Mouse (Mus musculus) naive thymus-derived CD4-positive, alpha-beta T cell, adult 2 months (primary cell): ENCODE data around the gene Limd1.
A peak's percentile ranks its signal among the peaks of the same experiment; 100 is the strongest.

Source experiments
- DNase-seq: peaks from one replicate; pipeline ENCODE4 v3.0.0-alpha.2; 2011; ENCODE audit warnings: low read depth

Gene Limd1

DNA sequence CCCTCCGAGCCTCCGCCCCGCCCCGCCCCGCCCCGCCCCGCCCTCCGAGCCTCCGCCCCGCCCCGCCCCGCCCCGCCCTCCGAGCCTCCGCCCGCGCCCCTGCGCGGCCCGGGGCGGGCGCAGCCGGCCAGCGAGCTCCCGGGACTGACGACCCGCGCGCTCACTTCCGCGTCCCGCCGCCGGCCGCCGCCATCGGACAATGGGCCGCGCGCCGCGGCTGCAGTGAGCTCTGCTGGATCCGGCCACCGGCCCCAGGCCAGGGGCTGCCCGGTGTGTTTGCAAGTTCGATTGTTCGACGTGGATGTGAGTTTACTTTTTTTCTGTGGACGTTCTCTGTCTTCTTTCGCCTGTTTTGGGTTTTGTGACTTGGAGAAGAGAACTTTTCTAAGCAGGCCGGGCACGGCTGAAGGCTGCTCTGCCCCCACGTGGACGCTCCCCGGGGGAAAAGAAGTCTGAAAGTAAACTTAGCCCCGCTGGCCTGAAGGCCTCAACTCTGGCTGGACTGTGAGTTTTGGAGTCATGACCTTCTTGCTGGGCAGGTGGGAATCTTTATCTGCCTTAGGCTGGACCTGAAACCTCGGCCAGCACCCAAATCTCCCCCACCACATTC, at the start of gene Limd1:
Limd1 (plus strand) TSS at position 121 of the 610 bp plus-strand sequence.
- DNase-seq = peak; percentile 80

DNA sequence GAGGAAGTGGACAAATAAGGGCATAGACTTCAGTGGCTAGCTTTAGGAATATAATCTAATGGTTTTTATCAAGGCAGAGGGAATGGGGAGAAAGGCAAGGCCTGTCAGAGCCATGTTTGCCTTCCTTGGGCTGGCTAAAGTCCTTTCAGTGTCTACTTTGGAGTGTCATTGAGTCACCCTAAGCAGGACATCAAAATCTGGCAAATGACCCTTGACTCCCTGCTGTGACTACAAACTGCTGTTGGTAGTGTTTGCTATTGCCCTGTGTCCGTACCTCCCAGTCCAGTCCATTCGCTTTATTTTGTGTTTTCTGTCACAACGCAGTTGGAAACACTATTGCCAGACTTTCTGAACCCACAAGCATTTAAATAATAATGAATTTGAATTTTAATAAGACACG, 48.6 kb upstream of the Limd1 start:
- no peak for DNase-seq

DNA sequence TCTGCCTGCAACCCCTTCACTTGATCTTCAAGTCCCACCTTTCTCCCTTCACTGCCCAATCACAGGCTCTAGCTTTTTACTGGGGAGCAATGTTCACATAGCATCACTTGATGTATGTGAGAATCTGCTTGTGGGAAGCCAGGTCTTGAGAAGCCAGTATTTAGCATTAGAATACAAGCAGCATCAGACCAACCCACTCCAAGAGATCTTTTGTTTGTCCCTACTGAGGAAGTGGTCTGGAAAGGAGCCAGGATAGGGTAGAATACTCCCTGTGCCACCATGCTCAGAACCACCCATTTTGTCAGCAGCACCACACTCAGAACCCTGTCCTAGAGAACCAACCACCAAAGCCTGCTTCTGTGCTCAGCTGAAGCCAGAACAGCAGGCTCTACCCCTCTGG, 47.5 kb upstream of the Limd1 start:
- DNase-seq = peak; percentile 9

DNA sequence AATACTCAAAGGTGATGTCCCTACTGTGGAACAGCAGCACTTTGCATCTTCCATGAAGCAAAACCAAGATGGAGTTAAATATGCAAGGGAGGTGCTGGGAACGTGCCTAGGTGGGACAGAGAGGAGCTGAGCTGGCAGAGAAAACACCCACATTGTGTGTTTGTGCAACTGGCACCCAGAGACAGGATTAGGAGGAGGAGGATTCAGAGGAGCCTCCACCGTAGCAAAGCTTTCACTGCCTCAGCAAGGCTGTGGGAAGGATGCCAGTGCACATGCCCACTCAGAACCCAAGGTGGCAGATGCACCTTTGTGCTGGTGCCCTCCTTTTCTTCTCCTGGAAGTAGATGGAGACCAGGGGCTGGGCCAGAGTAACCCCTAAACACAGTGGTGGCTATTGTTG, 40.3 kb upstream of the Limd1 start:
- DNase-seq = no peak

DNA sequence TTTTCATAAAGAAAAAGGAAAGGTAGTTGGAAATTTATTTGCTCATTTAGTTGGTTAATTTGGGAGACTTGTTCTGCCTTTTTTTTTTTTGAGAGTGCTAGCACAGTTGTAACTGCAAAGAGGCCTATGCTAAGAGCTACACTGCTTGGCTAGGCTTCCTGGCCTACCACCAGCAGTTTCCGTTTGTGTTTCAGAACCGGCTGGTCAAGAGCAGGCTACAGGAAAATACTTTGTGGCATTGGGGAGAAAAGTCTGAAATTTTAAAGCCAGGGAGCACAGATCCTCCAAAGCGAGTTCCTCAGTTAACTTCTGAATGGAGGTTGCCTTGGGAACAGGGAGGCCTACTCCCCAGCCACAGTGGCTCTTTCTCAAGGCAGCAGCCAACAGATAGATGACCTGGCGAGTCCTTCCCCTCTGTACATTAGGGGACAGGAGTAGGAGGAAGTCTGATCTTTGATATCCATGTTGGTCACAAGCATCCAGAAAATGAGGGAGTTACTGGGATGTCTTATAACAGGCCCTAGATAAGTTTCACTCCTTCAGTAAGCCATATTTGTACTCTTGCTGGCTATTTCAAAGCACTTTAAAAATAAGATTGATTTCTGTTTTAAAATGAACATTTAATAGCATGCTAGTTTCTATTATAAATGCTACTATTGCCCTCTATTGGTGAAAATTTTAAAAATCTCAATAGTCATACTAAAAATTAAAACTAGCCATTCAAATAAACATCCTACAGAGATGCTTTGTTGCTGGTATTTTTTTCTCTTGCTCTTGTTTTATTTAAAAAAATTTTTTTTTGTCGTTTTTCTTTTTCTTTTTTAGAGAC, 38.1 kb upstream of the Limd1 start:
- peak; percentile 8 for DNase-seq

DNA sequence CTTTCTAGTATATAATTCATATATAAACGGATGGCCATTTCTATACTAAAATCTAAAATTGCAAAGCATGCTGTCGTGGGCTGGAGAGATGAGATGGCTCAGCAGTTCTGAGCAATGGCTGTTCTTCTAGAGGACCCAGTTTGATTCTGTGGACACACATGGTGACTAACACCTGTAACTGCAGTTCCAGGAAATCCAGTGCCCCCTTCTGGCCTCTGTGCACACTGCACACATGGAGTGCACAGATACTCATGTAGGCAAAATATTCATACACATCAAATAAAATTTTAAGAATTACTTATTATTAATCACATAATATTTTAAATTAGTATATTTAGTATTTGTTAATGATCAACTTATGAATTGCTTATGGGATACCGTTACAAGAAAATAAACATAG, 31.4 kb upstream of the Limd1 start:
- DNase-seq = peak; percentile 41

DNA sequence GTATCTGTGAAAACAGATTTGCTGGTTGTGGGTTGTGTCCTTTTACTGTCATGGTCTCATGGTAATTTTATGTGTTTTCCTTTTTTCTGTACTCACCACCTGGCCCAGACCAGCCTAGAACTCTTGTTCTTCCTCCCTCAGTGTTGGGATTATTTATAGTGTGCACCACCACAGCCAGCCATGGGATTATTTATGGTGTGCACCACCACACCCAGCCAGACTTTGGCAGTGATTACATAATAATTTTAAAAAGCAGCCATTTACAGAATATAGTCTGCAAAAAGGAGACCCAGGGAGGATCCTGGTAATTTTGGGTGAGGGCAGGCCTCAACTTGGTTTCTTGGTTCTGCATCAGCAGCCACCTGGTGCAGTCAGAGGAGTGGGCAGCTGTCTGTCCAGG, 29.9 kb upstream of the Limd1 start:
- no peak for DNase-seq

DNA sequence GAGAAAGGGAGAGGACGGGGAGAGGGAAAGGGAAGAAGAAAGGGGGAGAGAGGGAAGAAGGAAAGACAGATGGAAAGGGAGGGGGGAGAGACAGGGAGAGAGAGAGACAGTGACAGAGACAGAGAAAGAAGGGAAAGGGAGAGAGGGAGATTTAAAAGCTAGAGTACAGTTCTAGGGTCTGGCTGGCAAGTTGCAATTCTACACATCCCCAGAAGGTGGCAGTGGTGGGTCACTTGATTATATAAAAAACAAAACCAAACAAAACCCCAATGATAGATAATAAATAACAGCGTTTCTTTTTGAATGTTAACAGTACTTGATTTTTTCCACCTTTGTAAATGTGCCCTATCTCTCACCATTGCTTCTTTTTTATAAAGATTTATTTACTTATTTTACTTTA, 28.3 kb upstream of the Limd1 start:
- peak; percentile 80 for DNase-seq

DNA sequence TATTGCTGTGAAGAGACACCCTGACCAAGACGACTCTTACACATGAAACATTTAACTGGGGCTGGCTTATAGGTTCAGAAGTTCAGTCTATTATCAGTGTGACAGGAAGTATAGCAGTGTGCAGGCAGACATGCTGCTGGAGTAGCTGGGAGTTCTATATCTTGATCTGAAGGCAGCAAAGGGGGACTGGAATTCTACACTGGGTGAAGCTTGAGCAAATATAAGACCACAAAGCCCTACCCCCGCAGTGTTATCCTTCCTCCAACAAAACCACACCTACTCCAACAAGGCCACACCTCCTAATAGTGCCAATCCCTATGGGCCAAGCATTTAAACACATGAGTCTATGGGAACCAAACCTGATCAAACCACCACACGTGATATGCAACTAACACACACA, 26.7 kb upstream of the Limd1 start:
- DNase-seq = no peak

DNA sequence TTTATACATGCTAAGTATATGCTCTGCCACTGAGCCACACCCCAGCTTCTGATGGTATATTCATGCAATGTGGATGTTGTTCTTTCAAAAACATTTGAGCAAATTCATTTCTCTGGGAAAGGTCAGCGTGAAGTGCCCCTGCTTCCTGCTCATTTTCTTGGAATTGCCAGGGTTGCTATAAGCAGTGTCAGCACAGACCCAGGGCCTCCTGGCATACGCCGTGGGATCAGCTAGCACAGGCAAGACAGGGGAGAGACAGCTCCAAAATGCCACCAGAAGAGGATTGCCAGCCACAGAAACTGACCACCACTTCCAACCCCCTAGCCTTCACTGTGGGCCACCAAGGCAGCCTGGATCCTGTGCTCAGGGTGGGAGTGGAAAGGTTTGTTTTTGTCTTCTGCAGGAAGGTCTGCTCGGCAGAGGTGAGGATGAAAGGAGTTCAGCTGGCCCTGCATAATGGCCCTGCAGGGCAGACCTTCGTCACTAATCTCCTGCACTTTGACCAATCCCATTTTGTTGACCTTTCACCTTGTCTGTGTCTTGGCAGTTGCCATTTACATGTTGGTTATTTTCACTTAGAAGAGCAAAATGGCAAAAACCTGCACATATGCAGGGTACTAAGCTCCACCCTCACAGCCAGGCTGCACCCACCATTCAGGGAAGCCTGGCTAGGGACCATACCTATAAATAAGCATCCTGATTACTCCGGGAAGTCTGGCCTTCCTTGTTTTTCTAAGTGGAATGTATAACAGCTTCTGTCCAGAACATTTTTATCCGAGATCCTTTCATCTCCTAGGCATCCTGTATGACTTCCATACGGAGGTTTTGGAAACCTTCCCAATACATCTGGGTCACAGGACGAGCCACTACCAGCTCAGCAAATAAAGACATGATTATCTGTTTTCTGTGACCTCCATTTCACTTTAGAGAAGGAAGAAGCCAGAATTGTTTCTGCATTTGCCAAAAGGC, 21.6 kb upstream of the Limd1 start:
- DNase-seq = no peak

DNA sequence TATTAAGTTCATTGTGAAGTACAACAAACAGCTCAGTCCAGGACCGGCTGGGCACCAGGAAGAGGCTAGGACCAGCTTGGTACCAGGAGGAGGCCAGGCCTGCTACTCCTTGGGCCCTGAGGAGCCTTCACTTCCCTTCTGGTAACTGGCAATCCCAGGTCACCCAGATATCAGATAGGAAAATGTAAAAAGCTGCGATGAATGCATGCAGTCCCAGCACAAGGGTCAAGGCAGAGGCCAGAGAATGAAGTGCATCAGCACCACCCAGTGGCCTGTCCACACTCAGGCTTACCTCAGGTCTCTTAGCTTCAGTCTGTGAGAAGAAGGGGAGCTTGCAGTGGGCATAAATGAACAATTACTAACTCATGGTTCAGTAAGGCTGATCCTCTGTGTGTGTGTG, 20.9 kb upstream of the Limd1 start:
- DNase-seq = no peak

DNA sequence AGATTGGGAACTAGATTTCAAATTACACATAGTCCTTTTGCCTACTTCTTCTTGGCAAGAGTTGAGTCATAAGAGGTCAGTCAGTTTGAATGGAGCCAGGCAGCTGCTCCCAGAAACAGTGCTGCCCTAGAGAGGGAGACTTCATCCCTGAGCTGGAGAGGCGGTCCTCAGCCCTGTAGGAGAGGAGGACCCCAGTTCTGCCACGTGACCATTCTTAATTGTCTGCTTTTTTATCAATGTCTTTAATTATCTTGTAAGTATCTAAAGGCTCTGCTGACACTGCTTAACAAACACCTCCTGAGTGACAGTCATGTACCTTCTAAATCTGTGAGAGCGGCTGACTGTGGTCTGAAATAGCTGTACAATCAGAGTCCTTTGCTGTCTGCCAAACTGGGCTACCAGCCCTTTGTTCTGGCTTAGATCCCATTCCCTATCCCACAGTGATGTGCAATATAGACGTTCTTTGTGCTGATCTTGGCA, 11.3 kb upstream of the Limd1 start:
- DNase-seq = no peak

DNA sequence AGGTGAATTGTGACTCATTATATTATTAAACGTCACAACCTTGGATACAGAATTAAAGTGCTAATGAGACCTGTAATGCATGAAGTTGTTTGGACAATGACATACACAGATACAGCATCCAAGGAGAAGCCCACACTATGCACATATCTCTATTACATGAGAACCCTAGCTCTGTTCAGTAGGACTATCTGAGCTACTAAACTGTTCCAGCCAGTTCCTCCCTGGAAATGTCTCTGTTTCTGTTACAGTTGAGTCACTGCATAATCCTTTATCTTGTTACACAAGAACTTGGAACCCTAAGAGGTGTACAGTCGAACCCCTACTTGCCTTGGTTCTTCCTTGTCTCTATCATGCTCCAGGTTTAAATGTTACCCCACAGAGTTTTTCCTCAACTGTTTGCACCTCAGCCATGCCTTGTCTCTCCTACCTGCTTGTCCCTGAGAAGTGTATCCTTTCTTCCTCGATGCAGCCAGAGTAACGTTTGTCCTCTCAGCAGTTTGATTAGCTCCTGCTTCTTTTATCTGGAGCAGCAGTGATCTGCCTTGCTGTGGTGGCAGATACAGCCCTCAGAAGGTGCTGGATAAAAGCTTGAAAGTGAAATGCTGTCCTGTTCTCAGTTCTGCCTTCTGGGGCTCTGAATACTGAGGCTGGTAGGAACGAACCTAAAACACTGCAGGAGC, 10.0 kb upstream of the Limd1 start:
- no peak for DNase-seq

DNA sequence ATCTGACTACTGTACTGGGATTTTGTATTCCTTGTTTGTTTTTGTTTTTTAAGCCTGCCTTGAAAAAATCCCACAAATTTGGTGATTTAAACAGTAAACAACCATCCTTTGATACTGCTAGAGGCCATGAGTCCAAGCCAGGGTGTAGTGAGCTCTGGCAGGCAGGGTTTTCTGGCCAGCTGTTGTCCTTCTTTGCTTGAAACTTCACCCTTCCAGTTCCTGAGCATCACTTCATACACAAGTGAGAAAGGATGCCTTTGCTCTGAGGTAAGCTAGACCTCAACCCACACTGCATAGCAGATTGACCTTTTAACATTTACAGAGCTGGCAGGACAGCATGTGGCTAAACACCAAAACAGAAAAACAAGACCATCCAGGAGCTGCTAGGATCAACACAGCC, 9.4 kb upstream of the Limd1 start:
- no peak for DNase-seq

DNA sequence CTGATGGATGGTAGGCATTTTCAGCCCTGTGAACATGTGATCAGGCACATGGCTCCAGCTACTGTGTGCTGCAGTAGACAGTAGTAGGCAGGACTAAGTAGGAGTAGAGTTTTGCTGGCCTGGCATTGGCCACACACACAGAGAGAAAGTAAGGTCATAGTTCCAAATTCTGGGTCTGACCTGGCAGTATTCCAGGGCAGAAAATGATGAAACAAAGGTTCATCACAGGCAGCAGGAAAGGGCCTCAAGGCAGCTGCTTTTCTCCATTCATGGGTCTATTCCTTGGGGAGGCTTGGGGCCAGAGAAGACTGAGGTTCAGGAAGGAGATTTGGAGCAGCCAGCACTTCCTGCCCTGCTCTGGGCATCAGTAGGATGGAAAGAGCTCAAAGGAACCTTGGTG, 5.1 kb upstream of the Limd1 start:
- no peak for DNase-seq

DNA sequence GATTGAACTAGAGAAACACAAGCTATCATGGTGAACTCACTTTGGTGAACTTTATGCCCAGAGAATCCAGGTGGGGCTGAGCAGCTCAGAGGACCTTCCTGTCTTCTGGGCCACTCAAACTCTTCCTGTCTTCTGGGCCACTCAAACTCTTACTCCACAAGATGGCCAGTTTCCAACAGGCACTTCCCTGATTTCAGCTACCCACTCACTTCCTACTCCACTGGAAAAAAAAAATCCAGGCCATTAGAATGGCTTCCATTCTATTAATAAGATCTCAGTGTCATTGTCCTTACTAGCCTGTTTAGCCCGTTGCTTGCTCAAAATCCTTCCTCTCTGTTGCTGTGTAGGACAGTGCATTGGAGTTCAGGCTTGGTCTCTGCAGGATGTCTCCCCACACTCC, 2.9 kb upstream of the Limd1 start:
- no peak for DNase-seq

DNA sequence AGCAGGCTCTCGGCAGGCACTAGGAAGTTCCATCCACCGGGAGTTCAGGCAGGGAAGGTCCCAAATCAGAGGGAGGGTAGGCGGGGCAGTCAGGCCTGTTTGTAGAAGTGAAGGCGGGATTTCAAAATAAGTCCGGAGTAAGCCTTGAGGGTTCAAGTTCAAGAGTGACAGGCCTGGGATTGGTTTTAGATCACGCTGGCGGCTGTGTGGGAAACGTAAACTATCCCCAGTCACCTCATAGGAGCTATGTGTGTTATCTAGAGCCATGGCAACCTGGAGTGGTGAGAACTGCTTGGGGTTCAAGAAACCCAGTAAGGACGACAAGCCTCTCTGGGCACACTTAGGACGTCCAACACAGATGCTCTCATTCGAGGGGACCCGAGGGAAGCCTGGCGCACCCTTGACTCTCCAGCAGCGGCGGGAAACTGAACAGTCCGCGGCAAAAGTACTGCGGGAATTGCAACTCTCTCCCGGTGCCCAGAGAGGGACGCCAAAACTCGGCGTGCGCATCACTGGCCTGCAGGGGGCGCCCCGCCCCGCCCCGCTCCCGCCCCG, 398 bp upstream of the Limd1 start:
- DNase-seq = peak; percentile 77

DNA sequence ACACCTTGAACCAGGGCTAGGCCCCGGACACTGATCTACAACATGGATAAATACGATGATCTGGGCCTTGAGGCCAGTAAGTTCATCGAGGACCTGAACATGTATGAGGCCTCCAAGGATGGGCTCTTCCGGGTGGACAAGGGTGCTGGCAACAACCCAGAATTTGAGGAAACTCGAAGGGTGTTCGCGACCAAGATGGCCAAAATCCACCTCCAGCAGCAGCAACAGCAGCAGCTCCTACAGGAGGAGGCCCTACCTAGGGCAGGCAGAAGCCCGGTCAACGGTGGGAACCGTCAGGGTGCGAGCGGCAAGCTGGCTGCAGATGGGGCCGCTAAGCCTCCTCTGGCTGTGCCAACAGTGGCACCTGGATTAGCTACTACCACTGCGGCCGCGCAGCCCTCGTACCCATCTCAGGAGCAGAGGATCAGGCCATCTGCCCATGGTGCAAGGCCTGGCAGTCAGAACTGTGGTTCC, 727 bp downstream of the Limd1 start:
- DNase-seq = no peak

DNA sequence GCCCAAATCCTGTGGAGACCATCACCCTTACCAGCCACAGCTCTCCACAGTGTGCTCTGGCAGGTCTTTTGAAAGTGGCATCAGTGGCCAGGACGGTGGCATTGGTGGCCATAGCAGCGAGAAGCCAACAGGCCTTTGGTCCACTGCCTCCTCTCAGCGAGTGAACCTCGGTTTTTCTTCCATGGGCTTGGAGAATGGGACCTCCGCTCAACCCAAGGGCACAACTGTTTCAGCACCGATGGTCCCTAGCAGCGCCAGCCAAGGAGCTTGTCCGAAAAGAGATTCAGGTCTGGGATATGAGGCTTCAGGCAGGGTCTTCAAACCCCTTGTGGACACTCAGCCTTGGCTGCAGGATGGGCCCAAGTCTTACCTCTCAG, 1.4 kb downstream of the Limd1 start:
- DNase-seq = no peak

DNA sequence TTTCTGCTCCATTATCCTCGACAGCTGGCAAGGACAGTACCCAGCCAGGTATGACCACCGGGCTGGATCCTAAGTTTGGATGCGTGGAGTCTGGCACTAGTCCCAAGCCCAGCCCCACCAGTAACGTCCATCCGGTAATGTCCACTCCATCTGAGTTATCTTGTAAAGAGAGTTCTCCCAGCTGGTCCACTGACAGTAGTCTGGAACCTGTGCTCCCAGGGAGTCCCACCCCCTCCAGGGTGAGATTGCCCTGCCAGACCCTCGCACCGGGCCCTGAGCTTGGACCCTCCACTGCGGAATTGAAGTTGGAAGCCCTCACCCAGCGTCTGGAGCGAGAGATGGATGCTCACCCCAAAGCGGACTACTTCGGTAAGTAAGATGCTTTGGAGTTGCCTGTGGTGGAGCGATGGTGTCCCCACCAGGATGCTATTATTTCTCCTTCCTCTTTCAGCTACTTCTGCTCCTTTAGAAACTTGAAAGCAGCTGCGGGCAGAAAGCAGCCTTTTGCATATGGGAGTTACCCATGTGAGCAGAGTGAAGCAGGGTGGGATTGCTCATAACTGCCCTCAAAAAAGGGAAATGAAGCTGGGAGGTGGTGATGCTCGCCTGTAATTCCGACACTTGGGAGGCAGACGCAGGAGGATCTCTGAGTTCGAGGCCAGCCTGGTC, 1.9 kb downstream of the Limd1 start:
- DNase-seq = peak; percentile 41

DNA sequence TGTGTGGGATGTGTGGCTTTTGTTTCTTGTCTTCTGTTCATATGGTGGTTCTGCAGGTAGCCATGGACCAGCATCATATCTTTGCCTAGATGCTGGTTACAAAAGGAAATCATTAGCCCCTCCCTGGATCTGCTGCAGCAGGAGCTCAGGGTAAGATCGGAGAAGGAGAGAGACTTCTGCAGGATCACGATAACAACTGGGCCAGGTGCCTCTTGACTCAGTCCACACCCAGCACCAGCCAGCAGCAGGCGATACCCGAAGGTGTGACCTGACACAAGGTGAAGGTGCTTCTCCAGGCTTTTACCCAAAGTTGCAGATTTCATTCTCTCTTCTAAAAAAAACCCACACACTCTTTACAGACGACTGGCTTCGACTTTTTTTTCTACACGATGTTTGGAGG, 2.6 kb downstream of the Limd1 start:
- DNase-seq = peak; percentile 20
